Mouse (Mus musculus): ENCODE data around the gene Nudcd3.

The Nudcd3 gene

DNA sequence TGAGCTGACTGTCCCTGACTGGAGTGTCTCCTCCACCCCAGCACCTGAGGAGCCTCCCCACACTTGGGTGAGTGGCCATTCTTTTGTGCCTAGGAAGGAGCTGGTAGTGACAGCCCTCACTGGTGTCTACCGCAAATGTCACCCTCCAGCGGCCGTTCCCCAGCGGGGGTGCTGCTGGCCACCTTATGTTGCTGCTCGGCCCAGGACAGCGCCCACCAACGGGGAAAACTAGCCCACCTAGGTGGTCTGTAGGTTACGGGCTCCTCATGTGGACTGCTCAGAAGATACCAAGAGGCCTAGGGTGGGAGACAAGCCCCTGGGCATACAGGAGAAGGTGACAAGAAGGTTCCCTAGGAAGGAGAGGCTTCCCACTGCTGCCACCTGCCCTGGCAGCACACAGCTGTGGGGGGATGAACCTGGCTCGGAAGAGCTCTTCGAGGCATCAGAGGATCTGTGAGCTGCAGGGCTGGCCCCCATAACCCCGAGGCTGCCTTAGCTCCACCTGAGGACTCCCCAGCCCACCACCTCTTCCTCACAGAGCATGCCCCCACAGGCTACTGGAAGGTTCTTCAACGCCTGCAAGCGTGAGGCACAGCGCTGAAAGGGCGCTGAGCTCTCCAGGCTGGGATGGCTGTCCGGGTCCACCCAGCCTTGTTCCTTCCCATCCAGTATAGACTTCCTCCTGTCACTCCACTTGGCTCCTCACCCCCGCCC, 136.6 kb downstream of the Nudcd3 start:
- no peak for DNase-seq (ENCODE audit: low read depth, low spot score)

DNA sequence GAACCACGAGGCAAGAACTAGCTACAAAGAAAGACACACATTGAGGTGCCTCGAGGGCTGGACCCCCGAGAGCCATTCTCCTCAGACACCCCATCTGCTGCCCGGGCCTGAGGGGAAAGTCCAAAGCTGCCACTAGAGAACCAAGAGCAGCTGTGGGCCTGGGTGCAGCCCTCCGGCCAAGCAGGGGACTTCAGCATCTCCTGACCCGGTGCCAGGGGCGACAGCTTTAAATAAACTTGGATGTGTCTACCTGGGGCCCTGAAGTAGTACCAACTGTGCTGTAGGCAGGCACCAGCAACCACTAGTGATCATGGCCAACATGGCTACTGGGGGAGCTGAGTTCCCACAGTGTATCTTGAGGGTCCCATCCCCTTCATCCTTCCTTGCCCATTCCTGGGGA, 137.2 kb downstream of the Nudcd3 start:
- DNase-seq (ENCODE audit: low read depth, low spot score): no peak

DNA sequence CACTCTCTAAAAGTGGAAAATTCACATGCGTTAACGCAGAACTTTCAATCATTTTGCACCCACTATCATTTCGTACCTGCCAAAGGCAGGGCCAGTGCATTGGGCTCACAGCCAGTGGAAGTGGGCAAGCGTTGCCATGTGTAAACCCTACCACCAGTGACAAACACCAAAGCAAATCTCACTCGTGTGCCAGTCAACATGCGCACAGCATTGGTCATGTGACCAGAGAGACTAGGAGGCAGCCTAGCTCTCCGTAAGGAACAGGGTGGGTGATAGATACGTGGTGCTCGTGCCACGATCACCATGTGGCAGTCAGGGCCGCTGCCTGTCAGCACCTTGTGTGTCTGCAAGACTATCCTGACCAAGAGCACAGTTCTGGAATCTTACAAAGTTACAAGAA, 137.9 kb downstream of the Nudcd3 start:
- DNase-seq (ENCODE audit: low read depth, low spot score): no peak

GRCm38 (mm10) chr11:6061891-6062290, 138.3 kb downstream of the Nudcd3 start:
- no peak for DNase-seq (ENCODE audit: low read depth, low spot score)

DNA sequence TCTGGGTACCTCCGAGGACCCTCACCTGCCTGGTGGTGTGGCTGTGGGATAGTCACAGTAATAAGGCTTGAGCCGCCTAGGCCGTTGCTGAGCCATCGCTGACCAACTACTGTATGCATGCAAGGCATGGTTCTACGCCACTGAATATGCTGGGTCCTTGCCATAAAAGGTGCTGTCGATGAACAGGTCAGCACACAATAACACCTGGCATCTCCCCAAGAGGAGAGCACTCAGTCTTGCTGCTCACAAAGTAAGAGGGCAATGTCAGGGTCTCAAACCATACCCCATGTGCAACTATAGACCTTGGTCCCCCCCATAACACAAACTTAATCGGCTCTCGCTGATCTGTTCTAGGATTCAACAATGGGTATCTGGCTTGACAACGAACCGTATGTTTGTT, 141.1 kb downstream of the Nudcd3 start:
- DNase-seq (ENCODE audit: low read depth, low spot score): no peak

Data from mesoderm, embryonic 11.5 days (tissue).